Mouse (Mus musculus) gastrocnemius, postnatal 36 days (tissue): ENCODE results near the gene Zfp334. TPM values are rescaled to one million over a fixed set of nuclear protein-coding genes. Genes with fewer than 3 reads are reported as not detected.

ENCODE experiments used
- DNase-seq, 2 experiments: peaks; one replicate each; pipeline ENCODE4 v3.0.0; 2022
- intact Hi-C: fragments of 180-260 bp; cut with DNase I; formaldehyde crosslinking; loops from one replicate; pipeline ENCODE4 v1.15.1; 2025
- long read RNA-seq, 2 experiments: library from polyadenylated mRNA; stranded (forward); transcript quantifications; one replicate each; pipeline ENCODE4 v2.0.0; 2021
- total RNA-seq, 2 experiments: library from RNA; stranded (reverse); gene quantifications; 2 replicates each; pipeline ENCODE4 v1.2.3; 2021

Gene Zfp334
- 1 to 10 TPM; 1.5 to 2.0 TPM for total RNA-seq
- long read RNA-seq, experiment 1, partial matches to known transcripts, result 0 of 1 reads
- long read RNA-seq, experiment 1, other reads (novel, unspliced or antisense), result 1 of 1 reads
- long read RNA-seq, experiment 2, result 0 reads

GRCm38 (mm10) chr2:165387844-165388495 lies at the start of gene Zfp334:
Gene Zfp334, minus strand, starts transcription at chr2:165388259.
- intact Hi-C loops, result no loop called here
- DNase-seq, result peak; percentile 91 to 95

GRCm38 (mm10) chr2:165428694-165429093 lies 40.6 kb upstream of the Zfp334 start:
- DNase-seq, result no peak
- intact Hi-C loops, result no loop called here

GRCm38 (mm10) chr2:165420195-165420594 lies 32.1 kb upstream of the Zfp334 start:
- intact Hi-C loops, result no loop called here
- DNase-seq, result no peak

GRCm38 (mm10) chr2:165419670-165420111 lies 31.6 kb upstream of the Zfp334 start:
- no peak for DNase-seq
- intact Hi-C loops, result no loop called here

GRCm38 (mm10) chr2:165418577-165418976 lies 30.5 kb upstream of the Zfp334 start:
- intact Hi-C loops, result no loop called here
- no peak for DNase-seq

- intact Hi-C loops, result no loop called here
These were observed 29.2 kb upstream of the Zfp334 start for GRCm38 (mm10) chr2:165417291-165417690.

GRCm38 (mm10) chr2:165415795-165416194 lies 27.7 kb upstream of the Zfp334 start:
- intact Hi-C loops, result no loop called here
- DNase-seq, result no peak

More at GRCm38 (mm10) chr2:165417291-165417690, 29.2 kb upstream of the Zfp334 start:
- no peak for DNase-seq

GRCm38 (mm10) chr2:165415141-165415721 lies 27.2 kb upstream of the Zfp334 start:
- DNase-seq, result no peak
- intact Hi-C loops, result no loop called here

GRCm38 (mm10) chr2:165414321-165414720 lies 26.3 kb upstream of the Zfp334 start:
- DNase-seq, result no peak
- intact Hi-C loops, result no loop called here

GRCm38 (mm10) chr2:165413884-165414283 lies 25.8 kb upstream of the Zfp334 start:
- no peak for DNase-seq
- intact Hi-C loops, result no loop called here

- intact Hi-C loops, result loop anchor here (2.0 kb wide), 1 partner anchor 15 kb away; no protein-coding TSS in a partner anchor
These were observed 19.7 kb upstream of the Zfp334 start for GRCm38 (mm10) chr2:165407700-165408301.

GRCm38 (mm10) chr2:165405351-165405750 lies 17.3 kb upstream of the Zfp334 start:
- no peak for DNase-seq
- intact Hi-C loops, result no loop called here

More at GRCm38 (mm10) chr2:165407700-165408301, 19.7 kb upstream of the Zfp334 start:
- peak; percentile 70 to 81 for DNase-seq

GRCm38 (mm10) chr2:165404951-165405350 lies 16.9 kb upstream of the Zfp334 start:
- DNase-seq, result no peak
- intact Hi-C loops, result no loop called here

GRCm38 (mm10) chr2:165398164-165398785 lies 10.2 kb upstream of the Zfp334 start:
- intact Hi-C loops, result no loop called here
- no peak for DNase-seq

GRCm38 (mm10) chr2:165397502-165398163 lies 9.6 kb upstream of the Zfp334 start:
- peak; percentile 48 to 53 for DNase-seq
- intact Hi-C loops, result no loop called here

- intact Hi-C loops, result no loop called here
- DNase-seq, result peak in 1 of 2 experiments; percentile 21
These were observed 8.9 kb upstream of the Zfp334 start for GRCm38 (mm10) chr2:165396831-165397501.

- intact Hi-C loops, result loop anchor here (2.0 kb wide), 1 partner anchor 17 kb away; no protein-coding TSS in a partner anchor
- DNase-seq, result no peak
These were observed 4.1 kb upstream of the Zfp334 start for GRCm38 (mm10) chr2:165392156-165392555.

GRCm38 (mm10) chr2:165391561-165391960 lies 3.5 kb upstream of the Zfp334 start:
- intact Hi-C loops, result loop anchor here (1.0 kb wide), 1 partner anchor 93 kb away; no protein-coding TSS in a partner anchor
- DNase-seq, result peak; percentile 33 to 40

GRCm38 (mm10) chr2:165389299-165389952 lies 1.4 kb upstream of the Zfp334 start:
- intact Hi-C loops, result no loop called here
- DNase-seq, result no peak
